Mouse (Mus musculus) G1E (cell line): Measurements from ENCODE around the gene Gm10638.

Experiments
- CTCF ChIP-seq: IDR thresholded peaks from 2 replicates; pipeline ENCODE4 v1.5.1; 2012; ENCODE audit warnings: low read depth, low read length, inconsistent platforms, mixed read lengths
- GATA1 ChIP-seq: IDR thresholded peaks from 2 replicates; pipeline ENCODE4 v1.6.1; 2012; ENCODE audit warnings: borderline replicate concordance, low read length, inconsistent platforms, mixed read lengths

- no peak for TF ChIP-seq CTCF
- TF ChIP-seq GATA1, result no peak
Observed at GRCm38 (mm10) chr8:86794716-86795115, 49.2 kb downstream of the Gm10638 start.
